Mouse (Mus musculus) embryonic facial prominence, embryonic 11.5 days (tissue): ENCODE measurements around the gene Kcmf1. TPM values are rescaled to one million over a fixed set of nuclear protein-coding genes. Genes with fewer than 3 reads are reported as not detected.

Experiments
- ATAC-seq: fragments of 200-750 bp; cut with Nextera tagmentation; replicated peaks from 2 replicates; pipeline ENCODE4 v1.8.0; 2017; ENCODE audit warnings: low read depth; ENCODE audit not compliant: insufficient number of reproducible peaks, low FRiP score, low TSS enrichment
- DNase-seq: peaks from one replicate; pipeline ENCODE4 v3.0.0-alpha.2; 2015; ENCODE audit warnings: low spot score
- H3K27ac ChIP-seq: fragments of 300-500 bp; sonication (generic); replicated peaks from 2 replicates; pipeline ENCODE4 v1.5.1; 2014; ENCODE audit warnings: mild to moderate bottlenecking, low read depth, low read length, control low read depth
- H3K27me3 ChIP-seq: fragments of 300-500 bp; sonication (generic); 2 replicates; pipeline ENCODE4 v1.6.1; 2014; ENCODE audit warnings: mild to moderate bottlenecking, low read length, moderate library complexity, mixed read lengths; ENCODE audit not compliant: control insufficient read depth, insufficient read depth
- H3K36me3 ChIP-seq: fragments of 300-500 bp; sonication (generic); replicated peaks from 2 replicates; pipeline ENCODE4 v1.6.1; 2014; ENCODE audit warnings: low read depth, mild to moderate bottlenecking, low read length, moderate library complexity, mixed read lengths; ENCODE audit not compliant: control insufficient read depth, insufficient read depth
- H3K4me1 ChIP-seq: fragments of 300-500 bp; sonication (generic); 2 replicates; pipeline ENCODE4 v1.6.1; 2014; ENCODE audit warnings: low read length, mixed read lengths; ENCODE audit not compliant: control insufficient read depth, insufficient read depth
- H3K4me2 ChIP-seq: fragments of 300-500 bp; sonication (generic); 2 replicates; pipeline ENCODE4 v1.6.1; 2014; ENCODE audit warnings: low read depth, mild to moderate bottlenecking, control low read depth, low read length, moderate library complexity
- H3K4me3 ChIP-seq: fragments of 300-500 bp; sonication (generic); 2 replicates; pipeline ENCODE4 v1.5.1; 2014; ENCODE audit warnings: low read depth, low read length, control low read depth
- H3K9ac ChIP-seq: fragments of 300-500 bp; sonication (generic); replicated peaks from 2 replicates; pipeline ENCODE4 v1.6.1; 2014; ENCODE audit warnings: mild to moderate bottlenecking, control low read depth, low read length
- H3K9me3 ChIP-seq: fragments of 300-500 bp; sonication (generic); replicated peaks from 2 replicates; pipeline ENCODE4 v1.6.1; 2016; ENCODE audit warnings: mild to moderate bottlenecking, low read length, inconsistent platforms, mixed read lengths; ENCODE audit not compliant: control insufficient read depth
- WGBS: fragments of 180-500 bp; shearing (Covaris S2); extraction: QIAGEN DNeasy Blood & Tissue Kit; methylation state at CpG from one replicate; pipeline ENCODE4 v1.1.7; 2014; 5-methylcytosine and 5-hydroxymethylcytosine counted together
- polyA plus RNA-seq: library from polyadenylated mRNA; unstranded; fragments of >200 nt; fragmentation: Nextera tagmentation; extraction: Ambion mirVana; gene quantifications from 2 replicates; pipeline ENCODE4 v1.2.1, GENCODE M21; 2014

The Kcmf1 gene
- polyA plus RNA-seq, 1 experiment from 2014 or later = 50.1 TPM

GRCm38 (mm10) chr6:72891238-72891637, 8.5 kb downstream of the Kcmf1 start:
- no peak overlapping the region for H3K27ac ChIP-seq
- no peak overlapping the region for H3K4me2 ChIP-seq
- H3K36me3 ChIP-seq = no peaks in the 10 kb centered on the region
- 86% methylated on average over 2 of the region's 2 CpGs for WGBS
- H3K4me1 ChIP-seq = no peaks in the 10 kb centered on the region
- DNase-seq (no peak), ATAC-seq (no peak)
- no peak overlapping the region for H3K4me3 ChIP-seq
- H3K9me3 ChIP-seq = no peaks in the 10 kb centered on the region
- no peak overlapping the region for H3K9ac ChIP-seq
- H3K27me3 ChIP-seq = no peaks in the 10 kb centered on the region

- no peaks in the 10 kb centered on the region for H3K9me3 ChIP-seq
- no peak overlapping the region for H3K9ac ChIP-seq
- H3K4me3 ChIP-seq = no peak overlapping the region
- no peaks in the 10 kb centered on the region for H3K36me3 ChIP-seq
- DNase-seq = no peak
- no peaks in the 10 kb centered on the region for H3K27me3 ChIP-seq
- H3K4me1 ChIP-seq = no peaks in the 10 kb centered on the region
- 87% methylated on average over 2 of the region's 2 CpGs for WGBS
- ATAC-seq = no peak
- H3K4me2 ChIP-seq = no peak overlapping the region
- no peak overlapping the region for H3K27ac ChIP-seq
Observed at GRCm38 (mm10) chr6:72888655-72889054, 11.1 kb downstream of the Kcmf1 start.

DNA sequence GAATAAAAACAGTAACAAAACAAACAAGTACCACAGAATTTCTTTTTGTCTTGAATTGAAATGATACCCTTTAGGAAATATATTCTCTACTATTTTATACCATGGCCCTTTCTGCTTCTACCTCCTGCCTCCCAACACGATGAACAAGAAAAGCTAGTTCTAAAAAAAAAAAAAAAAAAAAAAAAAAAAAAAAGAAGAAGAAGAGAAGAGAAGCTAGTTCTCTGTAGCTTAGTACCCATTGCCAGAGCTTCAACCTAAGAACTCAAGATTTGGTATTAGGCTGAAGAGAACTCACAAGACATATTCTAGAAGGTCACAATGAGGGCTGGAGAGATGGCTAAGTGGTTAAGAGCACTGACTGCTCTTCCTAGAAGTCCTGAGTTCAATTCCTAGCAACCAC, 14.5 kb downstream of the Kcmf1 start:
- H3K27me3 ChIP-seq = no peaks in the 10 kb centered on the region
- no peak for ATAC-seq
- DNase-seq = no peak
- H3K36me3 ChIP-seq = no peaks in the 10 kb centered on the region
- H3K4me2 ChIP-seq = no peak overlapping the region
- no peak overlapping the region for H3K9ac ChIP-seq
- 86% methylated on average over 1 of the region's 1 CpGs for WGBS
- H3K4me1 ChIP-seq = no peaks in the 10 kb centered on the region
- H3K9me3 ChIP-seq = no peaks in the 10 kb centered on the region
- no peak overlapping the region for H3K27ac ChIP-seq
- no peak overlapping the region for H3K4me3 ChIP-seq

DNA sequence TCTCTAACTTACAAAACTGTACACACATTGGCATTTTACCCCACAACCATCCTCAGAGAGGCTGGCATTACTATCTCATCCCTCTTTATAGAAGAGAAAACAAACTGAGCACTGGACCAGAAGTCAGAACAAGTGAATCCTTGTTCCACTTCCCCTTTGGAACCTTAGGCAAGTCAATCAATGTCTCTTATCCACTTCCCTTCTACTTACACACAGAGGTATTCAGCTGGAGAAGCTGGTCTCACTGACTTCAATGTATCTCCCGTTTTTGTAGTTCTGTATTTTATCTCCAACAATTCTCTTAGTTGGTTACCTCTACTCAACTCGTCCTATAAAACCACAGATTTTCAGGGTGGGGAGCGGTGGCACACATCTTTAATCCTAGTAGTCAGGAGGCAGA, 15.0 kb downstream of the Kcmf1 start:
- H3K9ac ChIP-seq = no peak overlapping the region
- no peaks in the 10 kb centered on the region for H3K36me3 ChIP-seq
- no peak overlapping the region for H3K4me2 ChIP-seq
- 77% methylated on average over 3 of the region's 3 CpGs for WGBS
- no peaks in the 10 kb centered on the region for H3K4me1 ChIP-seq
- no peak overlapping the region for H3K4me3 ChIP-seq
- no peaks in the 10 kb centered on the region for H3K27me3 ChIP-seq
- no peaks in the 10 kb centered on the region for H3K9me3 ChIP-seq
- DNase-seq (no peak), ATAC-seq (no peak)
- H3K27ac ChIP-seq = no peak overlapping the region

DNA sequence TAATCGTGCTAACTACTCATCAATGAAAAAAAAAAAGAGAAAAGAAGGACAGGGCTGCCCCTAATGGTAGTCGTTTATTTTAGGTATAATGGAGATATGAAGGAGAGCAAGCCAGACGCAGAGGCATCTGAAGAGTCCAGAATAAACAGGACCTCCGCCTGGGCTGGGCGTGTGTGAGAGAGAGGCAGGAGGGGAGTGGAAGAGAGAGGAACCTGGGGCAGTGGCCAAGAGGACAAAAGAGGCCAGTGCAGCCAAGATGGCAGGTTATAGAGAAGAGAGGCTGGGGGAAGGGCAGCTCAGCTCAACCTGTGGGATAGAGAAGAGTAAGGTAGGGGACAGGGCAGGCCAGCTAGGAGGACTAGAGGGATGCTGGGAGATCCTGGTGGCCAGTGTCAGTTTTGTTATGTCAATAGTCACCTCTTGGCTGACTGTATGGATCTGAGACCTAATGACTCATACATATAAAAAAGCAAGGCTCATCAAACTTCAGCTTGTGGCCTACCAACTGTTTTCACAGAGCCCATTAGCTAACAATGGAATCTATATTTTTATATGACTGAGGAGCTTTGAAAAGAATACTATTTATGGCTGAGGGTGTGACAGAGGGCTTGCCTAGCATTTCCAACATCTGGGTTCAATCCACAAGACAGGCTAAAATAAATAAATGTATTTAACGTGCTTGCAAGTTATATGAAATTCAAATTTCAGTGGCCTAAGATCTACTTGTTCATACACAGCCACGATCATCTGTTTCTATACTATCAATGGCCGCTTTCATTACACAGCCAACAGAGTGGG, 16.9 kb downstream of the Kcmf1 start:
- WGBS = 83% methylated on average over 8 of the region's 8 CpGs
- Histone ChIP-seq H3K9me3 (no peaks in the 10 kb centered on the region), H3K4me2 (no peak overlapping the region), H3K36me3 (no peaks in the 10 kb centered on the region), H3K27me3 (no peaks in the 10 kb centered on the region), H3K27ac (0 out of 2 replicates have a peak overlapping the region, but pooled peaks have one; percentile 7), H3K9ac (no peak overlapping the region), H3K4me3 (no peak overlapping the region), H3K4me1 (no peaks in the 10 kb centered on the region)
- DNase-seq (no peak), ATAC-seq (no peak)

DNA sequence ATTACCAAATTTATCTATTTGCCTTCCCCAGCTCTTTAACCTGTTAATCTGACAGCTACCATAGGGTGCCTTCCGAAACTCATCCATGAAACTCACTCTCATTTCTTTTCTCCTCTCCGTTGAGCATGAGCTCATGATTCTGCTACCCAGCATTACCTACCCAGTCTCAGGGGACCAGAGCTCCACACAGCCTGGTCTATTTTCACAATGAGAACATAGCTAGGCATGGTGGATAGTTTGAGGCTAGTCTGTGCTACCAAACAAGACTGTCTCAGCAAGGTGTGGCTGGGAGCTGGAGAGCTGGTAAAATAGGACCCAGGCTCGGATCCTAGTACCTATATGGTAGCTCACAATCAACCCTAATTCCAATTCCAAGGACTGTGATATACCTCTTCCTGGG, 17.6 kb downstream of the Kcmf1 start:
- ATAC-seq (no peak), DNase-seq (no peak)
- Histone ChIP-seq H3K36me3 (no peaks in the 10 kb centered on the region), H3K4me1 (no peaks in the 10 kb centered on the region), H3K27ac (no peak overlapping the region), H3K4me3 (no peak overlapping the region), H3K27me3 (no peaks in the 10 kb centered on the region), H3K9ac (no peak overlapping the region), H3K9me3 (no peaks in the 10 kb centered on the region), H3K4me2 (no peak overlapping the region)
- 94% methylated on average over 3 of the region's 3 CpGs for WGBS

DNA sequence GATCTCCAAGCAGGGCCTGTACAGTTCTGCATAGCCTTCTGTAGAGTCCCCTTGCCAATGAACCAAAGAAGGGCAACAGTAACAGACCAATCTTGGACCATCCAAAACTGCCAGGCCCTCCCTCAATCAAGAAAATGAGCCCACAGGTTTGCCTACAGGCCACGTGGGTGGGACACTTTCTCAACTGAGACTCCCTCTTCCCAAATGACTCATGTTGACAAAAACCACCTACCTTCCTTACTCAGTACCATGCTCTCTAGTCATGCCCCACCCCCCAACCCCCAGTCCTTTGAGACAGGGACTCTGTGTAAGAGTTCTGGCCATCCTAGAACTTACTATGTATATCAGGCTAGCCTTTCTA, 18.2 kb downstream of the Kcmf1 start:
- Histone ChIP-seq H3K27ac (no peak overlapping the region), H3K27me3 (no peaks in the 10 kb centered on the region), H3K4me3 (no peak overlapping the region), H3K36me3 (no peaks in the 10 kb centered on the region), H3K9ac (no peak overlapping the region), H3K4me2 (no peak overlapping the region), H3K4me1 (no peaks in the 10 kb centered on the region), H3K9me3 (no peaks in the 10 kb centered on the region)
- DNase-seq (no peak), ATAC-seq (no peak)
- WGBS = 83% methylated on average over 1 of the region's 1 CpGs

- Histone ChIP-seq H3K4me1 (no peaks in the 10 kb centered on the region), H3K4me2 (no peak overlapping the region), H3K9me3 (no peaks in the 10 kb centered on the region), H3K27ac (no peak overlapping the region), H3K27me3 (no peaks in the 10 kb centered on the region), H3K4me3 (no peak overlapping the region), H3K36me3 (no peaks in the 10 kb centered on the region), H3K9ac (no peak overlapping the region)
- no peak for ATAC-seq
- DNase-seq = no peak
- WGBS = 83% methylated on average over 9 of the region's 9 CpGs
Observed at GRCm38 (mm10) chr6:72880913-72881618, 18.7 kb downstream of the Kcmf1 start.
